Mouse (Mus musculus) bone marrow macrophage, adult 2 months (primary cell): ENCODE data around the gene Anks1b. TPM values are rescaled to one million over a fixed set of nuclear protein-coding genes. Genes with fewer than 3 reads are reported as not detected.

ENCODE experiments used
- H3K27ac ChIP-seq: 2 replicates; pipeline ENCODE4 v1.5.1; 2012; ENCODE audit warnings: low read depth, low read length; ENCODE audit not compliant: insufficient read depth
- H3K4me1 ChIP-seq: 2 replicates; pipeline ENCODE4 v1.6.1; 2012; ENCODE audit warnings: low read length; ENCODE audit not compliant: control insufficient read depth, insufficient read depth
- H3K4me3 ChIP-seq: 2 replicates; pipeline ENCODE4 v1.5.1; 2012; ENCODE audit warnings: mild to moderate bottlenecking, low read length, moderate library complexity; ENCODE audit not compliant: insufficient read depth
- CTCF ChIP-seq: IDR thresholded peaks from 2 replicates; pipeline ENCODE4 v1.5.1; 2012; ENCODE audit warnings: low read depth, mild to moderate bottlenecking, low read length, moderate library complexity
- POLR2A ChIP-seq: IDR thresholded peaks from 2 replicates; pipeline ENCODE4 v1.6.1; 2012; ENCODE audit warnings: mild to moderate bottlenecking, low read depth, low read length, borderline replicate concordance
- polyA plus RNA-seq: library from polyadenylated mRNA; stranded (reverse); fragments of >200 nt; gene quantifications from 2 replicates; pipeline ENCODE4 v1.2.4, GENCODE M21; 2012; ENCODE audit not compliant: missing spikeins, insufficient read depth, insufficient read length

Anks1b gene
- polyA plus RNA-seq, 1 experiment = not detected

- Histone ChIP-seq H3K27ac (no peak overlapping the region), H3K4me3 (no peak overlapping the region), H3K4me1 (no peaks in the 10 kb centered on the region)
- TF ChIP-seq CTCF (no peak), POLR2A (no peak)
Observed at GRCm38 (mm10) chr10:90043287-90043686, 170.0 kb downstream of the Anks1b start.

GRCm38 (mm10) chr10:90043773-90044172 lies 170.5 kb downstream of the Anks1b start:
- Histone ChIP-seq H3K4me1 (no peaks in the 10 kb centered on the region), H3K27ac (no peak overlapping the region), H3K4me3 (no peak overlapping the region)
- TF ChIP-seq POLR2A (no peak), CTCF (no peak)

DNA sequence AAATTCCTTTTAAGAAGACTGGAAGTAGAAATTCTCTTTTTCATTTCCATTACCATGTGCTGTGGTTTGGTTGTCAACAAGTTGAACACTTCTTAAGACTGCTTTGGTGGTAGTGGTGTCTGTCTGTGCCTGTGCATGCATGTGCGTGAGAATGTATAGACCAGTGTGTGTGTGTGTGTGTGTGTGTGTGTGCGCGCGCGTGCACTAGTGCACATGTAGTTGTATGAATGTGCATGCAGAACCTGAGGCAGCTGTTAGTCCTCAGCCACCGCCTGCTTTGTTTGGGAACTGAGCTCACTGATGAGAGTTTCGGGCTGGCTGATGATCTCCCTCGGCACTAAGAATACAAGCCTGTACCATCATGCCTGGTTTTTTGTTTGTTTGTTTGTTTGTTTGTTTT lies 170.9 kb downstream of the Anks1b start:
- H3K4me3 ChIP-seq = no peak overlapping the region
- no peak overlapping the region for H3K27ac ChIP-seq
- TF ChIP-seq POLR2A (no peak), CTCF (no peak)
- H3K4me1 ChIP-seq = no peaks in the 10 kb centered on the region

DNA sequence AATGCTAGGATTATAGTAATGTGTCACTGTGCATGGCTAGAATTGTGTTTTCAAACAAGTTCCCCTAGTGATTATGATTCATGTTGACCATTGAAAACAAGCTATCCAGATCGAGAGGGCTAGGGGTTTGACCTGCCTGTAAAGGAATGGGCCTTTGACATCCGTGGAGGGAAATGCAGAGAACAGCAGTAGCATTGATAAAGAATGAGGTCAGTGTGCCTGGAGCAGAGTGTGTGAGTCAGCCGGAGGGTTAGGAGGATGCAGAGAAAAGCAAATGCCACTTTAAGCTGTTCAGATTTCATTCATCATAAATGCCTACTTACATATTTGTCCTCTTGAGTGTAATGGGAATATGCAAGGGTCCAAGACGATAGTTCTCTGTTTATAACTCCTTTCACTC lies 195.3 kb downstream of the Anks1b start:
- Histone ChIP-seq H3K27ac (no peak overlapping the region), H3K4me1 (no peaks in the 10 kb centered on the region), H3K4me3 (no peak overlapping the region)
- TF ChIP-seq CTCF (no peak), POLR2A (no peak)

GRCm38 (mm10) chr10:90077930-90078329 lies 204.6 kb downstream of the Anks1b start:
- Histone ChIP-seq H3K4me1 (no peaks in the 10 kb centered on the region), H3K4me3 (no peak overlapping the region), H3K27ac (no peak overlapping the region)
- TF ChIP-seq POLR2A = no peak
- TF ChIP-seq CTCF = no peak

GRCm38 (mm10) chr10:90081151-90081550 lies 207.8 kb downstream of the Anks1b start:
- H3K4me1 ChIP-seq = no peaks in the 10 kb centered on the region
- H3K4me3 ChIP-seq = no peak overlapping the region
- TF ChIP-seq POLR2A (no peak), CTCF (no peak)
- no peak overlapping the region for H3K27ac ChIP-seq

DNA sequence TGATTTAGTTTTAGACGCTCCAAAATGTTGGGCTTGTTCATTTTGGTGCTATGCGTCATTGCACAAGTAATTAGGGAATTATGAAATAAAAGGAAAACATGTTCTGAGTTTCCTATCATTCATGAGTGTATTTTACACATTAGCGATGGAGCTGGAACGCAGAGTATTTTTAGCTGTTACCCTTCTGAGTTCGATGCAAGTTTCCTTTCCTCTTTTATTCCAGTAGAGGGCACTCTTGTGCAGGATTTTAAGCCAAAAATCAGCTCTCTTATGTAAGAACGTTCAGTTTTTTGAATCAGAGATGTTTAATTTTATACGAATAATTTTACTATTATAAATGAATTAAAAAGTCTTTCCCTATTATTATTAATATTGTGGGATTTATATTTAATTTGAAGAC lies 208.3 kb downstream of the Anks1b start:
- H3K4me1 ChIP-seq = no peaks in the 10 kb centered on the region
- H3K4me3 ChIP-seq = no peak overlapping the region
- TF ChIP-seq CTCF (no peak), POLR2A (no peak)
- no peak overlapping the region for H3K27ac ChIP-seq

GRCm38 (mm10) chr10:90093877-90094276 lies 220.6 kb downstream of the Anks1b start:
- no peaks in the 10 kb centered on the region for H3K4me1 ChIP-seq
- no peak overlapping the region for H3K4me3 ChIP-seq
- no peak overlapping the region for H3K27ac ChIP-seq
- no peak for TF ChIP-seq CTCF
- no peak for TF ChIP-seq POLR2A

DNA sequence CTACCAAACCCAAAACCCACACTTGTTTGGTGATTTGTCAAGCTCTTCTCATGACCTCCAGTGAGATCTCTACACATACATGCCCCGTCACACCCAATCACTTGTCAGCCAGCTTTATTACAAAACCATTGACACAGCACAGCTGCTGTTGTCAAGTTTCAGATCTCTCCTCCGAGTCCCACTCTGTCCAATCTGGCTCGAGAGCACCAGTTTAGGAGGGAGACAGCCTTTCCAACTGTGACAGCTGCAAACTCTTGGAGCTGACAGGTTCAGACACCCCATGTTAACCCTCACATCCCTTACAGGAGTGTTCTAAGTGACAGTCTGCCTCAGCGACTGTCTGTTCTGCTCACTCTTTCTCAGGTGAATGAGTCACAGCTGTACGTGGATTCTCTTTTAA lies 239.4 kb downstream of the Anks1b start:
- peaks cover 2% of the 10 kb centered on the region; the same call in 1 of the 2 replicates for H3K4me1 ChIP-seq
- H3K4me3 ChIP-seq = no peak overlapping the region
- TF ChIP-seq CTCF = no peak
- no peak for TF ChIP-seq POLR2A
- H3K27ac ChIP-seq = no peak overlapping the region

DNA sequence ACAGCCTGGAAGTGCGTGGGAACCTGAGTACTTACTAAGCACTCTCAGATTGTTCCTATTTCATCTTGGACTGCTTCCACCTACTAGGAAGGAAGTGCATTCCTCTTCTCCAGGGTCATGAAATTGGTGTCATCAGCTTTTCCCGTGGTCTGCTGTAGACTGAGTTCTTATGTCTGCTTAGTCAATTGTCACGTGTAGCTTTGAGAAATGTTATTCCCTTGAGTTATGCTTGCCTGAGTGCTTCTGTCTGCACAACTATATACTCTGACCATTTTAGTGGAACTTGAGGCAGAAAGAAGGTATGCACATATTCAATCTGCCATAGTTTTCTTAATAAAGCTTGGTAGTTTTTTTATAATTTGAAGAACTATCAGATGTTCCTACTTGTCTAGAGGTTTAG lies 243.6 kb downstream of the Anks1b start:
- Histone ChIP-seq H3K4me1 (peaks cover 2% of the 10 kb centered on the region; the same call in 1 of the 2 replicates), H3K27ac (no peak overlapping the region), H3K4me3 (no peak overlapping the region)
- TF ChIP-seq CTCF (no peak), POLR2A (no peak)

GRCm38 (mm10) chr10:90117836-90118235 lies 244.5 kb downstream of the Anks1b start:
- Histone ChIP-seq H3K27ac (no peak overlapping the region), H3K4me1 (peaks cover 2% of the 10 kb centered on the region; the same call in 1 of the 2 replicates), H3K4me3 (no peak overlapping the region)
- TF ChIP-seq CTCF (no peak), POLR2A (no peak)
